In genomic region chr9:114057090-114057796, GRCm38 (mm10) we compare ENCODE assay signal across 8 mouse cellular contexts. TPM values are rescaled to one million over a fixed set of nuclear protein-coding genes. Genes with fewer than 3 reads are reported as not detected.
DNase-seq lines count a peak whose midpoint lies in the region; ATAC-seq and TF ChIP-seq lines count a peak whose summit lies in the region.

Gene Susd5, plus strand, starts transcription at chr9:114057140.

- ATAC-seq in forebrain, embryonic 13.5 days, result peak; percentile 70
- ATAC-seq in liver, postnatal 0 days, result no peak

- TF ChIP-seq CTCF in liver, postnatal 0 days (IDR thresholded peaks at IDR 0.05; ENCODE audit: low read depth), result no peak

- H3K4me3 ChIP-seq in forebrain, embryonic 13.5 days, result peak within 1 kb of the TSS; percentile 50
- no peak within 1 kb of the TSS for H3K4me3 ChIP-seq in liver, postnatal 0 days (ENCODE audit: low read depth, low read length)

- no peaks in the 10 kb centered on the region for H3K9me3 ChIP-seq in forebrain, embryonic 13.5 days (replicated peaks)
- H3K9me3 ChIP-seq in liver, postnatal 0 days (ENCODE audit: low read length), result no peaks in the 10 kb centered on the region

- peaks cover 9% of the 10 kb centered on the region; the same call in 1 of the 2 replicates for H3K4me1 ChIP-seq in forebrain, embryonic 13.5 days
- H3K4me1 ChIP-seq in liver, postnatal 0 days (ENCODE audit: insufficient read depth), result no peaks in the 10 kb centered on the region

- H3K4me2 ChIP-seq in forebrain, embryonic 13.5 days, result peak within 1 kb of the TSS; percentile 83
- H3K4me2 ChIP-seq in liver, postnatal 0 days (ENCODE audit: low read depth, low read length), result peak within 1 kb of the TSS; percentile 26; the same call in 1 of the 2 replicates

- H3K27me3 ChIP-seq in forebrain, embryonic 13.5 days, result peaks cover 42% of the 10 kb centered on the region
- H3K27me3 ChIP-seq in liver, postnatal 0 days (ENCODE audit: insufficient read depth, low read length), result peaks cover 39% of the 10 kb centered on the region

- H3K9ac ChIP-seq in forebrain, embryonic 13.5 days, result peak within 1 kb of the TSS; percentile 58
- H3K9ac ChIP-seq in liver, postnatal 0 days (replicated peaks), result no peak within 1 kb of the TSS

- TF ChIP-seq EP300 in liver, postnatal 0 days (IDR thresholded peaks at IDR 0.05; ENCODE audit: low read depth), result no peak

- DNase-seq in kidney, postnatal 10 days, result peak; percentile 18
- no peak for DNase-seq in kidney, adult 18-20 months
- peak; percentile 17 for DNase-seq in brain, adult 2 months (ENCODE audit: low read depth, low spot score)
- no peak for DNase-seq in liver, postnatal 0 days
- no peak for DNase-seq in thymus, postnatal 25 days
- no peak for DNase-seq in adrenal gland, postnatal 25 days
- no peak for DNase-seq in B cell, adult 2 months

- under 1% methylated on average over 56 of the region's 60 CpGs for WGBS in forebrain, embryonic 13.5 days
- 3% methylated on average over 51 of the region's 60 CpGs for WGBS in liver, postnatal 0 days (ENCODE audit: insufficient replicate concordance)

- no peaks in the 10 kb centered on the region for H3K36me3 ChIP-seq in forebrain, embryonic 13.5 days (ENCODE audit: poor library complexity, severe bottlenecking)
- no peaks in the 10 kb centered on the region for H3K36me3 ChIP-seq in liver, postnatal 0 days (replicated peaks; ENCODE audit: insufficient read depth, low read length)

- no peak within 1 kb of the TSS for H3K27ac ChIP-seq in forebrain, embryonic 13.5 days
- H3K27ac ChIP-seq in liver, postnatal 0 days (ENCODE audit: low read depth), result no peak within 1 kb of the TSS

RNA-seq across cellular contexts. Expression of gene Susd5, which starts in this region (rescaled TPM):
- 0.18 TPM in 1 of 2 replicates, not detected in the other for polyA plus RNA-seq in forebrain, embryonic 13.5 days (2015; fragmentation: Nextera tagmentation; extraction: Ambion mirVana)
- not detected in 2 replicates for polyA plus RNA-seq in liver, postnatal 0 days (2015; fragmentation: Nextera tagmentation; extraction: Ambion mirVana)
- total RNA-seq in adrenal gland, postnatal 25 days (2021), result 0.12 TPM in 1 of 2 replicates, not detected in the other

Comparison
In these comparisons a context has a peak if more than half of its experiments do, and no peak if none do; other contexts are left out.
1. DNase-seq: peak in kidney, postnatal 10 days (single experiment) and brain, adult 2 months (single experiment); none in kidney, adult 18-20 months (single experiment), liver, postnatal 0 days (single experiment), thymus, postnatal 25 days (single experiment), adrenal gland, postnatal 25 days (single experiment) and B cell, adult 2 months (0 of 2).
2. Peak in ATAC-seq, H3K4me3 ChIP-seq, H3K9ac ChIP-seq and H3K4me2 ChIP-seq in forebrain, embryonic 13.5 days; RNA of the gene not detected or under 1 TPM.